In genomic region chr6:115606461-115606860, GRCm38 (mm10) we compare ENCODE assay signal across 17 mouse cellular contexts. TPM values are rescaled to one million over a fixed set of nuclear protein-coding genes. Genes with fewer than 3 reads are reported as not detected.
"Had no signal": no experiment of that assay in that cellular context is flagged by ENCODE, and none has a peak within 500 bp of the region (broad histone marks: within the 10 kb centered on the region; RNA-seq: fewer than 3 reads in every experiment).

No protein-coding gene starts in this region.

- H3K27me3 ChIP-seq: limb, embryonic 15.5 days; liver, embryonic 12.5 days; midbrain, embryonic 12.5 days had no signal

- H3K4me3 ChIP-seq: limb, embryonic 15.5 days; liver, embryonic 12.5 days; midbrain, embryonic 12.5 days had no signal

- DNase-seq: kidney, adult 9 months; kidney, postnatal 36 days; lung, embryonic 14.5 days; lung, postnatal 10 days; lung, postnatal 4 days; right cerebral cortex, postnatal 25 days; thymus, postnatal 4 days had no signal

- H3K27ac ChIP-seq: kidney, postnatal 0 days; limb, embryonic 15.5 days; liver, embryonic 12.5 days; midbrain, embryonic 12.5 days had no signal

RNA-seq across cellular contexts. Expression of gene Mkrn2os, which starts 14.1 kb away (rescaled TPM):
- total RNA-seq: layer of hippocampus, adult 8-10 months; layer of hippocampus, postnatal 14 days; left cerebral cortex, adult 8-10 months; left cerebral cortex, postnatal 25 days; megakaryocyte-erythroid progenitor cell, adult 5-6 weeks had no signal
- polyA plus RNA-seq: limb, embryonic 11.5 days had no signal
